Mouse (Mus musculus) lung, embryonic 15.5 days (tissue): ENCODE results near the gene Wdr60. TPM values are rescaled to one million over a fixed set of nuclear protein-coding genes. Genes with fewer than 3 reads are reported as not detected.

Experiments used
- ATAC-seq: fragments of 200-750 bp; cut with Nextera tagmentation; 2 replicates; pipeline ENCODE4 v1.8.0; 2017; ENCODE audit warnings: moderate number of reproducible peaks, borderline replicate concordance; ENCODE audit not compliant: low FRiP score, low TSS enrichment; ENCODE audit errors: extremely low read depth
- H3K27ac ChIP-seq: fragments of 300-500 bp; sonication (generic); 2 replicates; pipeline ENCODE4 v1.5.1; 2015; ENCODE audit warnings: moderate library complexity, mild to moderate bottlenecking, inconsistent platforms
- H3K27me3 ChIP-seq: fragments of 300-500 bp; sonication (generic); 2 replicates; pipeline ENCODE4 v1.6.1; 2015; ENCODE audit warnings: inconsistent platforms
- H3K36me3 ChIP-seq: fragments of 300-500 bp; sonication (generic); 2 replicates; pipeline ENCODE4 v1.6.1; 2015; ENCODE audit warnings: inconsistent platforms
- H3K4me1 ChIP-seq: fragments of 300-500 bp; sonication (generic); 2 replicates; pipeline ENCODE4 v1.6.1; 2015; ENCODE audit warnings: inconsistent platforms
- H3K4me2 ChIP-seq: fragments of 300-500 bp; sonication (generic); 2 replicates; pipeline ENCODE4 v1.6.1; 2015; ENCODE audit warnings: inconsistent platforms, mild to moderate bottlenecking, moderate library complexity
- H3K4me3 ChIP-seq: fragments of 300-500 bp; sonication (generic); 2 replicates; pipeline ENCODE4 v1.5.1; 2015; ENCODE audit warnings: mild to moderate bottlenecking, inconsistent platforms
- H3K9ac ChIP-seq: fragments of 300-500 bp; sonication (generic); 2 replicates; pipeline ENCODE4 v1.6.1; 2015; ENCODE audit warnings: inconsistent platforms
- H3K9me3 ChIP-seq: fragments of 300-500 bp; sonication (generic); 2 replicates; pipeline ENCODE4 v1.6.1; 2016; ENCODE audit warnings: inconsistent platforms
- WGBS: fragments of 180-500 bp; shearing (Covaris S2); methylation state at CpG from one replicate; pipeline ENCODE4 v1.1.7; 2015; 5-methylcytosine and 5-hydroxymethylcytosine counted together
- microRNA-seq: library from miRNA; unstranded; fragments of <30 nt; microRNA quantifications from one replicate; pipeline ENCODE4, GENCODE M21; 2016
- polyA plus RNA-seq: library from polyadenylated mRNA; unstranded; fragments of >200 nt; fragmentation: Nextera tagmentation; extraction: Ambion mirVana; gene quantifications from 2 replicates; pipeline ENCODE4 v1.2.1, GENCODE M21; 2015

Gene Wdr60
- polyA plus RNA-seq, 1 experiment from 2014 or later: 18.9 TPM

DNA sequence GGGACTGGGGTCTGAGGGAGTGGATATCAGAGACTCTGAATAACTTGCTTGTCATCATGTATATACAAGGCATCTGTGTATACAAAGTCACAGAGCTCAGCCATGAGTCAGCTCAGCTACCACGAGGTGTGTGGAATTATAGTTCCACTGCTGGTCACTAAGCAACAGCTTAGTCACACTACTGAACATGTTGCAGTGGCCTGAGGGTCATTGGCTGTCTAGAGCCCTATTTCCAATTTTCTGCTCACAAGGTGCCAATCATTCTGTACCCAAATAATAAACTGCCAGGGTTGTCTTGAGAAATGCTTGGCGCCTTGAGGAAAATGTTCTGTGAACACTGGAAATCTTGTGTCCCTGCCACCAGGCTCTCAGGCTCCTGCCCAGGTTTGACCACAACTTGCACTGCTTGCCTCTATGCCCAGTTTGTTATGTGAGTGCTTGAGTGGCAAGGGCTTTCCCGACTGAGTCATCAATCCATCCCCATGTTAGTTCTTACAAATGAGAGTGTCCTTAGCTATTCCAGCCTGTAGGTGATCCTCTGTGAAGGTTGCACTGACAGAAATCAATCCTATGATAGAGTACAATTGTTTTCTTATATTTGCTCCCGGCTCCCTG lies 81.3 kb downstream of the Wdr60 start:
- Histone ChIP-seq H3K9ac (no peak overlapping the region), H3K27ac (no peak overlapping the region), H3K4me2 (no peak overlapping the region), H3K36me3 (no peaks in the 10 kb centered on the region), H3K9me3 (no peaks in the 10 kb centered on the region), H3K27me3 (no peaks in the 10 kb centered on the region), H3K4me1 (no peaks in the 10 kb centered on the region), H3K4me3 (no peak overlapping the region)
- no peak for ATAC-seq
- 74% methylated on average over 4 of the region's 4 CpGs for WGBS

DNA sequence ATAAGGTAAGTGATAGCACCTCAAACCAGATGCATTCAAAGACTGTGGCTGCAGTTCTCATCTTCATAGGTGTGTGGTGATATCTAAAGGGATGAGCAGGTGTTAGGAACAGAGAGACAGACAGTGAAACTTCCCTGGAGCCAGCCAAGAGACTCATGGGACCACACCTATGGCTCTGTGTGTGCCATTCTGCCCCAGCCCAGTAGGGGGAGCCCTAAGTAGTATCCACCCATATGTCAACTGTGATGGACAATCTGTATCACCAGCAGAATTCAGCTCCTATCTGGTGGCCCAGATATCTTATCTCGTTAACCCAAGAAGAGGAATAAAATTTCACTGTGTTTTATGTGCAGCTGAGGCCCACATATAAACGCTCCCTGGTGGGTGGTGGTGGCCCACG lies 85.9 kb downstream of the Wdr60 start:
- Histone ChIP-seq H3K4me3 (no peak overlapping the region), H3K27me3 (no peaks in the 10 kb centered on the region), H3K4me2 (no peak overlapping the region), H3K36me3 (no peaks in the 10 kb centered on the region), H3K9ac (no peak overlapping the region), H3K27ac (no peak overlapping the region), H3K4me1 (no peaks in the 10 kb centered on the region), H3K9me3 (no peaks in the 10 kb centered on the region)
- ATAC-seq: no peak
- WGBS: 72% methylated on average over 3 of the region's 3 CpGs

DNA sequence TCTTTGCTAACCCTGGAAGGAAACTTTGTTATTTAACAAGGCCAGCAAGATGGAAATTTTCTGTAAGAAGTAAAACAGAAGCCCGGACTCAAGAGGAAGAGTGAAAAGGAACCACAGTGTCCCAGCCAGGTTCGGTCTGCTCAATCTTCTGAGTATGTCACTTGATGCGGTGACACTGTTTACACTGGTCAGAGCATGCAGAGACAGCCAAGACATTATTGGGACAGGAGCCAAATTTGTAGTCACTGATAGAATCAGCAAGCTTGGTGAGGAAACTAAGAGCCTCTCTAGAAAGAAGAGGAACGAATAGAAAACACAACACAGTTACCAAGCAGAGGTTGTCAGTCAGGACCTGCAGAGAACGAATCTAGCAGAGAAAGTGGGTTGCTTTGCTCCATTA lies 93.2 kb downstream of the Wdr60 start:
- Histone ChIP-seq H3K4me3 (no peak overlapping the region), H3K27ac (no peak overlapping the region), H3K9ac (no peak overlapping the region), H3K4me2 (no peak overlapping the region), H3K4me1 (no peaks in the 10 kb centered on the region), H3K36me3 (no peaks in the 10 kb centered on the region), H3K27me3 (no peaks in the 10 kb centered on the region), H3K9me3 (no peaks in the 10 kb centered on the region)
- ATAC-seq: peak; percentile 46; the same call in 1 of the 2 replicates
- WGBS: 21% methylated on average over 5 of the region's 5 CpGs

DNA sequence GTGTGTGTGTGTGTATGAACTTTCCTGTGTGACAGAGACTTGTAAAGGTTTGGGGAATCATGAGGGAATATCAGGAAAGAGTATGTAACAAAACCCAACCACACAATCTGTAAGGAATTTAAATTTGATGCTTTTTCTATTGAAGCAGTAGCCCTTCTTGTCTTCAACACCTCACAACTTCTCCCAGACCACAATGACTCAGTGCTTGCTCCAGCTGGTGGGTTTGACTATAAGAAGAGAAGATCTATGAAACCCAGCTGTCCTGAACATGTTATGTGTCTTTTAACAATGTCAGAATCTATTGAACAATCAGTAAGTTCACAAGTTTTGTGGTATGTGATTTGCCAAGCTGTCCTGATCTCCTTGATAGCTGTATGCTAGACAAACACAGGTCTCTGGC lies 97.5 kb downstream of the Wdr60 start:
- H3K27me3 ChIP-seq: no peaks in the 10 kb centered on the region
- ATAC-seq: no peak
- no peak overlapping the region for H3K4me3 ChIP-seq
- H3K36me3 ChIP-seq: no peaks in the 10 kb centered on the region
- no peaks in the 10 kb centered on the region for H3K9me3 ChIP-seq
- H3K27ac ChIP-seq: no peak overlapping the region
- no peak overlapping the region for H3K4me2 ChIP-seq
- no peaks in the 10 kb centered on the region for H3K4me1 ChIP-seq
- no peak overlapping the region for H3K9ac ChIP-seq

DNA sequence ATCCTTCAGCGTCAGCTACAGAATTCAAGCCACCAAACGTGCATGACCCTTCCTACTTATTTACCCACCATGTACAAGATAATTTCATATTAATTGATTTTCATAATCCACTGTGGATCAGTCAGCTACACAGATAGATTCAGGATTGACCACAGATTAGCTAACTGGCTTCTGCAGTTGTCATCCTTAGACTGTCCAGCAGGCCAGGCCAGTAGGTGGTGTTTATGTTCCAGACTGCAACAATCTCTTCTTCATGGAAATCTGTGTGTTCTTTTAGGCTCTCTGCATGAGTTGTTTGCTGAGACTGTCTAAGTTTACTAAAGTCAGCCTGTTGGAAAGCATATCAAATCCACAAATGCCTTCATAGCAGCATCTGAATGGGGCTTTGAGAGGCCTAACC lies 103.1 kb downstream of the Wdr60 start:
- no peaks in the 10 kb centered on the region for H3K4me1 ChIP-seq
- no peak overlapping the region for H3K4me2 ChIP-seq
- 86% methylated on average over 2 of the region's 2 CpGs for WGBS
- H3K9me3 ChIP-seq: no peaks in the 10 kb centered on the region
- no peak overlapping the region for H3K9ac ChIP-seq
- no peak for ATAC-seq
- no peak overlapping the region for H3K4me3 ChIP-seq
- H3K27me3 ChIP-seq: no peaks in the 10 kb centered on the region
- no peaks in the 10 kb centered on the region for H3K36me3 ChIP-seq
- H3K27ac ChIP-seq: no peak overlapping the region

DNA sequence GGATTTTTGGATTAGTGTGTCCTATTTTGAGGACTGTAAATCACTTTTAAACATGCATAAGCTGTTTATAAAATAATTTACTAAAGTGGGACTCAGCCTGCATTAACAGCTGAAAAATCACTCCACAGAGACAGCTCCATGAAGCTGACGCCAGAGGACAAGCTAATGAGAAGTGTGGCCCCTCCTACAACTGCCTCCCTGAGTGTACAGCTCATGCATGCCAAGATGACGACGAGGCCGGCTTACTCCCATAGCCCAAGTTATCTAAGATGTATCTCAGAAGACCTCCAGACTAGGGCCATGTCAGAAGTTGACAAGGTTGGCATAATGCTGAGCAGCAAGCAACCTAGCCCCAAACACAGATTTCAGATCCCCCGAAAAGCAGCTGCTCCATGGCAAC lies 103.6 kb downstream of the Wdr60 start:
- Histone ChIP-seq H3K9me3 (no peaks in the 10 kb centered on the region), H3K9ac (no peak overlapping the region), H3K4me2 (no peak overlapping the region), H3K27me3 (no peaks in the 10 kb centered on the region), H3K27ac (no peak overlapping the region), H3K36me3 (no peaks in the 10 kb centered on the region), H3K4me1 (no peaks in the 10 kb centered on the region), H3K4me3 (no peak overlapping the region)
- ATAC-seq: no peak
- WGBS: 58% methylated on average over 5 of the region's 5 CpGs

DNA sequence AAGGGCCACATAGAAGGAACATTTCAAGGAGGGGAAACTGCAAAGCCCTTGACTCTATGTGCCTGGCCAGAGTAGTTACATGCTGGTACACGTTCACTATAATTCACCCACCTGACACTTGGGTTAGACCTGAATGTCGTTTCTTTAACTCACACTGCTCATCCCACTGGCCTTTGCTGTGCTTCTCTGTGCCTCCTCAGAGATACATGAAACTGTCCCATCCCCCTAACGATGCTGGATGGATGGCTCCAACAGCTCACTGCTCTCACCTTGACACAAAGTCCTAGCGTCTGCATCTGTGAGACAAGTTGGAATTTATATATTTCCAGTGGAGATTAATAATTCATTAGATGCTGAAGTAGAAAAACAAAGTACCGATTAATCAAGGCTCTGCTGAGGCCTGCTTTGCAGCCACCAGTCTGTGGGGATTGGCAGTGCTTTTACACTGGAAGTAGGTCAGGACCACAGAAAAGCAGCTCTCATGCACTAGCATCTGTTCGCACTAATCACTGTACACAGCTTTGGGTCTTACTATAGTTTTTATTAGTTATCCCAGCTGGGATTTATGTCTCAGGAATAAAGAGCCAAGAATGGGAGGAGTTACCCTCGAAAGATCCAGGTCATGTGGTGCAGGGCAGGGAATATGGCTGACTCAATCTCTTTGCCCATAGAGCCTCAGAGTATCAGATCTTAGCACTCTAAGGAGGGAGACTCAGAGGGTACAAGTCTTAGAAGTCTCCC lies 105.9 kb downstream of the Wdr60 start:
- no peaks in the 10 kb centered on the region for H3K4me1 ChIP-seq
- no peaks in the 10 kb centered on the region for H3K36me3 ChIP-seq
- 74% methylated on average over 7 of the region's 7 CpGs for WGBS
- no peak overlapping the region for H3K9ac ChIP-seq
- H3K27me3 ChIP-seq: no peaks in the 10 kb centered on the region
- H3K9me3 ChIP-seq: no peaks in the 10 kb centered on the region
- ATAC-seq: no peak
- no peak overlapping the region for H3K4me2 ChIP-seq
- no peak overlapping the region for H3K27ac ChIP-seq
- H3K4me3 ChIP-seq: no peak overlapping the region

Small RNA genes within 50 kb of the gene (microRNA-seq; reads per million reads assigned to microRNA genes)
- not detected for gene Gm23190

Other genes with a start within 250 kb of the Wdr60 start
- gene Zfp386, start 215.3 kb downstream of the Wdr60 start, polyA plus RNA-seq: 43.7 and 44.3 TPM in 2 replicates
- gene Vipr2, start 185.3 kb downstream of the Wdr60 start, polyA plus RNA-seq: 2.6 and 3.3 TPM in 2 replicates
- not detected in 2 replicates for gene Gm11027, start 12.4 kb upstream of the Wdr60 start, polyA plus RNA-seq
- 20.9 and 21.5 TPM in 2 replicates for gene Esyt2, start 18.2 kb upstream of the Wdr60 start, polyA plus RNA-seq
- 47.9 and 49.7 TPM in 2 replicates for gene Ncapg2, start 142.4 kb upstream of the Wdr60 start, polyA plus RNA-seq
- gene Ptprn2, start 222.7 kb upstream of the Wdr60 start, polyA plus RNA-seq: 0.16 and 0.20 TPM in 2 replicates